Mouse (Mus musculus) kidney, adult 11 months (tissue): ENCODE measurements at regions not wholly inside any gene's neighbourhood (a gene's known extent, or its start where the extent isn't known, plus 50 kb on each side); places are given as distances from the start of the nearest gene placed in this dataset.
"Not testable (repeated sequence)": the region's sequence is repeated elsewhere in the genome, so short reads cannot be mapped to it uniquely, and the experiment has no call there.

Source experiments
- DNase-seq: peaks from one replicate; pipeline ENCODE4 v3.0.0; 2022

- no peak for DNase-seq
Measured at GRCm38 (mm10) chr12:39715120-39715519, 322.7 kb downstream of the Arl4a start.

GRCm38 (mm10) chr12:39714169-39714794 is 323.5 kb downstream of the Arl4a start:
- DNase-seq: no peak

DNA sequence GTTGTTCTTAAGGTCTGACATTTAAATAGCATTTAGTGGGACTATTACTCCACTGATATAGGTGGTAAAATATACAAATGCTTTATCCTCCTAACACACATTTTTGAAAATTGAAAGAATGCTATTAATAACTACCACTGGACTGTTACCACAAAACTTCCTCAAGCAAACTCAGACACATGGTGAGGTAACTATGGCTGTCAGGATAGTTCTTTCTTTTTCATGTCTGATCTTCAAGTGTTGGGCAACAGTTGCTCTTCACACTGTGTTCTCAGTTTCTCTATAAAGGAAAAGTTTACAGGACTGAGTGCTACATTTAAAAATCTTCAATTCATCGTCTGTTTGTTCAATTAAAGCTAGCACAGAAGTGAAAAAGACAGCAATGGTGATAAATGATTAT is 326.0 kb downstream of the Arl4a start:
- no peak for DNase-seq

DNA sequence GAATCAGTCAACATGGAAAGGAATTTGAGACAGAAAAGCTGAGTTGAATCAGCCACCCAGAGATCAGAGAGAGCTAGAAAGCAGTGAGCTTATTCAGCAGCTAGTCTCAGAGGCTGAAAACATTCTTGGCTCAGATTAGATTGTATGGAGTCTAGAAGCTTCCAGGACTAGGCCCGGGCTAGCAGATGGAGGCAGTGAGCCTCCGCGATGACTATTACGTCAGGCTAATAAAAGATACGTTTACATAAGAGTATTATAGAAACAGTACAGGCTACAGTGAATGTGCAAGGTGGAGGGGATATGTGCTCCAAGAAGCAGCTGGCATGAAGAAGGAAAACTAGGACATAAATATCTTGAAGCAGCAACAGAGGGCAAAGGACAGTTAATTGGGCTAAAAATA is 328.0 kb downstream of the Arl4a start:
- DNase-seq: no peak

- no peak for DNase-seq
Measured at GRCm38 (mm10) chr12:39697182-39697581, 340.6 kb downstream of the Arl4a start.

GRCm38 (mm10) chr12:39695322-39695721 is 342.5 kb downstream of the Arl4a start:
- DNase-seq: no peak

- no peak for DNase-seq
Measured at GRCm38 (mm10) chr12:39692043-39692442, 345.8 kb downstream of the Arl4a start.

GRCm38 (mm10) chr12:39685399-39685798 is 352.4 kb downstream of the Arl4a start:
- no peak for DNase-seq

- no peak for DNase-seq
Measured at GRCm38 (mm10) chr12:39682121-39682520, 355.7 kb downstream of the Arl4a start.

DNA sequence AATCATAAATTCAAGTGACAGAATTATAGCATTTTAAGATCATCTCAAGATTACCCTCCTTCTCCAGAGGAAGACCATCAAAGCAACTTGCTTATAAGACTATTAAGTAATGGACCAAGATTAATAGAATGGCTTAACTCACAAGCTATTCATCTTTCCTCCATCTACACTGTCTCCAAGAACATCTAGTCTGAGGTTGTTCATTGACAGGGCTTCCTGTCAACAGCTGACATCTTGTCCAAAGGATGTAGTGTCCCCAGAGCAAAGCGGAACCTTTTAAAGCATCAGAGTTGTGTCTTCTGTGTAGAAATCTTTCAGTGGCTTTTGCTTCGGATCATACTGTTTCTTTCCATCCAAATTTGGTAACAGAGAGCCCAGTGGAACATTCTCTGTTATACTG is 362.2 kb downstream of the Arl4a start:
- DNase-seq: no peak

DNA sequence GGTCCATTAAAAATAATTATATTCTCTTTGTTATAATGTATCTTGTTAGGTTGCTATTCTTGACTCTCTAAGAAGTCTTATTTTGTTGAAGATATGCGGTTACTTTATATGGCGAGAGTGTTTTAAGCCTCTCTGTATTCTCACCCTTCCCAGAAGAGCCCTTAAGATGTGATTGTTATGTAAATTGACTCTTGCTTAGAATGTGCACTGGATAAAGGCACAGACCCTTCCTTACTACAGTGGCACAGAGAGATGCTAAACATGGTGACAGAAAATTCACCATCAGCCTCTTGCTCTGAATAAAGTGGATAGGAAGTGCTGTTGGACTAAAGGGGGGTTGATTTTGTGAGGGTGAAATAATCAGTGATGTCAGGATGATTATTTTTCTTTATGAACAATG is 370.1 kb downstream of the Arl4a start:
- DNase-seq: no peak

DNA sequence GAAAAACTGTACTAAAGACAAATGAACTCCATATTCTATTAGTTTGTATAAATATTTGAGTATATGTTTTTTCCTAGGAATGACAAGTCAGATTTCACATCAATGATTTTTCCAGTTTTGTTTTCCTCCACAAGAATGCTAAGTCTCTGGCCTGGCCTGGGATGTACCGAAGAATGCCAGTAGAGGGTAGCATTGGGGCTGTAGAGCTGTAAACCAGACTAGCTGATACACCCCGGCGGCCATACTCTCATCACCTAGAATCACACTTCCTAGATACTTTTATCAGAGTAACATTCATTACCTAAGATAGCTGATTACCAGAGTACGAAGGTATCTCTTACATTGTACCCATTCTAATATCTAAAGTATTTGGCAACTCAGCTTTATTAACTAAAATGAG is 372.4 kb downstream of the Arl4a start:
- peak; percentile 34 for DNase-seq

DNA sequence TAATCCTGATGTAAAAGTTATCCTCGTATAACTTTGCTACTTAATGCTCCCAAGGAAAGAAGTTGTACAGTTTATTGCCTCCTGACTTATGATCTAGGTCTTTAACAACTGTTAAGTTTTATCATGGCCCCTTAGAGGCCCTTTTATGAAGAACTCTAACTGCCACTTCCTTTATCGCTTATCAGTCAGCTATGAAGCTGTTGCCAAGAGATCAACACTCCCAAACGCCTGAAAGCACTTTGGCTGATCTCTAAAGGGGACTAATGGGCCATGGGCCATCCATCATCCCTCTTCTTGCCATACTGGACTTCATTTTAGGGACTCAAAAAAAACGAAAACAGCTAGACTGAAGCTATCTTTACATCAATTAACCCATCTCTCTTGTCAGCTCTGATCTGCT is 377.4 kb downstream of the Arl4a start:
- DNase-seq: no peak

- peak; percentile 26 for DNase-seq
Measured at GRCm38 (mm10) chr12:39656606-39657005, 381.2 kb downstream of the Arl4a start.

GRCm38 (mm10) chr12:39648952-39649351 is 388.9 kb downstream of the Arl4a start:
- no peak for DNase-seq

DNA sequence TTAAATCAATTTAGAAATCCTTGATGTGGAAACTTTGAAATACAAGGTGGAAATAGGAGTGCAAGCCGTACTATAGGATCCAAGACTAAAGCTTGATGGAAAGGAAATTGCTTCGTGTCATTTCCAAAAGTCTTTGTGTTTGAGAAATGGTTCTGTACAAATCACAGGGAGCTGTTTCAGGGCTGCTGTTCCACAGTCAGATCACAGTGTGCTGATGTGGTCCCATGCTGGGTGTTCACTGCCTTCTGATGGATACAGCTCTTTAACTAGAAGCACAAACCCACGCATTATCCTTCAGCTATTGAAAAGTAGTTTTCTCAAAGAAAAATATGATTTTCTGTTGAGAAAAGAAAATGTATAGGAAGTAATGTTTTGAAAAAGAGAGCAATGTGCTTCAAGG is 391.3 kb downstream of the Arl4a start:
- no peak for DNase-seq

GRCm38 (mm10) chr12:39645581-39645980 is 392.2 kb downstream of the Arl4a start:
- DNase-seq: no peak

- no peak for DNase-seq
Measured at GRCm38 (mm10) chr12:39639246-39639645, 398.6 kb downstream of the Arl4a start.

- no peak for DNase-seq
Measured at GRCm38 (mm10) chr12:39634337-39634736, 403.5 kb downstream of the Arl4a start.

- DNase-seq: no peak
Measured at GRCm38 (mm10) chr12:39621266-39621665, 416.6 kb downstream of the Arl4a start.

GRCm38 (mm10) chr12:39605289-39605688 is 432.5 kb downstream of the Arl4a start:
- no peak for DNase-seq

DNA sequence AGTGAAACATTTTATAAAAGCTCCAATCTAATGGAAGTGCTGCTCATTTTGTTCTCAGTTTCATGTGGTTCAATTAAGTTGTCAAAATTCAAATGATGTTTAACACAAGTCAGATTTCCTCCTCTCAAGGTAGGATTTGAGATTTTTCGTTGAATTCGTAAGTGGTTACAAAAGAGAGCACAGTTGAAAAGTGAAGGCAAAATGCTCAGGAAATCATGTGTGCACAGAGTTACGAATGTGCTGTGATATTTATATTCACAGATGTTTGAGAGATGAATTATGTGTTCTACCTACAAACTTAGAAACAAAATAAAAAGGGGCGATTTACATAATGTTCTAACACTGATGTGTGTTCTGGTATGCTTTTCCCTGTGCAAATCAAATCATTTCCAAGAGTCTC is 433.1 kb downstream of the Arl4a start:
- DNase-seq: no peak

DNA sequence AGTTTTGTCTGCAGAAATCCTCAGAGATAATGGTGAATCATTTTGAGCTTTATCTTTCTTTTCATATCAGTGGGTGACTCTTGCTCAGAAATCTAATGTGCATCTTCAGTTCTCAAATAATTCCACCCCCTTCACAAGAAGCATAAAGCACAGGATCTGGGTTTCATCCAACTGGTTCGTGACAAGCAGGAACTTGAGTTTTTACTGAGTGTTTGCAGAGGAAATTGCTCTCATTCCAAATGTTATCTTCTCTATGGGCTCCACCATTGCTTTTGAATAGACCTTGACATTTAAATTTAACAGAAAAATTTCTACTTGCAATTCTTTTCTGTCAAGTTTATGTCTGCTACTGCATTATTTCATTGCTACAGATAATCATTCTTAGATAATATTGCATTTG is 443.1 kb downstream of the Arl4a start:
- DNase-seq: no peak

DNA sequence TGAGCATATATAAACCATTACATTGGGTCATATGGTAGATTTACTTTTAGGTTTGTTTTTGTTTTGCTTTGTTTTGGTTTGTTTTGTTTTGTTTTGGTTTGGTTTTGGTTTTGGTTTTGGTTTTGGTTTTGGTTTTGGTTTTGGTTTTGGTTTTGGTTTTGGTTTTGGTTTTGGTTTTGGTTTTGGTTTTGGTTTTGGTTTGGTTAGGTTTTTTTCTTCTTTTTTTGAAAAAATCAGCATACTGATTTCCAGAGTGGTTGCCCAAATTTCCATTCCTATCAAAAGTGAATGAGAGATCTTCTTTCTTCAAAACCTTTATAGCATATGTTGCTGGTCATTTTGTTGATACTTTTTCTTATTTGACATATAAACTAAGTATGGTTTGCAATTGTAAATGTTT is 444.0 kb downstream of the Arl4a start:
- not testable (repeated sequence) for DNase-seq

DNA sequence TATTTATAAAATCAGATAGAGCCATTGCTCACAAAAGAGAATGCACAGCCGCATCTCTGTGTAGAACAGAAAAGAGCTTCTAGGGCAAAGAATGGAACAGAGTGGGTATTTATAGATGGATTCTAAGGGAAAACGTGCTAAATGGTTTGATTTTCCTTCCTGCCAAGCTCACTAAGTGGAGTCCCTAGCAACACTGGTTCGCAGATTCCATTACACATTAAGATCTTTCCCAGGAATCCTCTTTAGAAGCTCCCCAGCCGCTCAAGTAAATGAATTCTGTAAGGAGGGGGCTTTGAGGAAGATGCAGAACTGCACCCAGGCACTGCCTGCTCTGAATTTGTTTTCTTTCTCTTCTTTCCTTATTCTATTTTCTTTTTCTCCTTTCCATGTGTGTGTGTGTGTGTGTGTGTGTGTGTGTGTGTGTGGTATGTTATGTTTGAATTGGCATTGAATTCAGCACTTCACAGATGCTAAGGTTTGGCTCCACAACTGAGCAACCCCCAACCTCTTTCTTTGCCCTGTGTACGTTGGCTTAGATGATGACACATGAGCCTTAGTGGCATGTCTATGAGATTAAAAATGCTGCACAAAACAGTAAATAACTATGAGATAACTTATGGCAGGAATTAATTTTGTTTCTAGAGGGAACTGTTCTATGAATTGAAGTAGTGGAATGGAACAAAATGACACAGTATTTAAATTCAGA is 450.5 kb downstream of the Arl4a start:
- DNase-seq: no peak
